Mouse (Mus musculus) cortical plate, adult 2 months (tissue): ENCODE results near the gene Slc39a11.

Source experiments
- CTCF ChIP-seq: fragments of 200-500 bp; IDR thresholded peaks from 2 replicates; pipeline ENCODE4 v1.5.1; 2011; ENCODE audit warnings: mild to moderate bottlenecking, control low read depth, low read length; ENCODE audit not compliant: insufficient read depth; ENCODE audit errors: extremely low read depth
- POLR2A ChIP-seq: fragments of 200-500 bp; IDR thresholded peaks from 2 replicates; pipeline ENCODE4 v1.6.1; 2011; ENCODE audit warnings: mild to moderate bottlenecking, low read length, control low read depth; ENCODE audit not compliant: insufficient read depth; ENCODE audit errors: extremely low read depth

DNA sequence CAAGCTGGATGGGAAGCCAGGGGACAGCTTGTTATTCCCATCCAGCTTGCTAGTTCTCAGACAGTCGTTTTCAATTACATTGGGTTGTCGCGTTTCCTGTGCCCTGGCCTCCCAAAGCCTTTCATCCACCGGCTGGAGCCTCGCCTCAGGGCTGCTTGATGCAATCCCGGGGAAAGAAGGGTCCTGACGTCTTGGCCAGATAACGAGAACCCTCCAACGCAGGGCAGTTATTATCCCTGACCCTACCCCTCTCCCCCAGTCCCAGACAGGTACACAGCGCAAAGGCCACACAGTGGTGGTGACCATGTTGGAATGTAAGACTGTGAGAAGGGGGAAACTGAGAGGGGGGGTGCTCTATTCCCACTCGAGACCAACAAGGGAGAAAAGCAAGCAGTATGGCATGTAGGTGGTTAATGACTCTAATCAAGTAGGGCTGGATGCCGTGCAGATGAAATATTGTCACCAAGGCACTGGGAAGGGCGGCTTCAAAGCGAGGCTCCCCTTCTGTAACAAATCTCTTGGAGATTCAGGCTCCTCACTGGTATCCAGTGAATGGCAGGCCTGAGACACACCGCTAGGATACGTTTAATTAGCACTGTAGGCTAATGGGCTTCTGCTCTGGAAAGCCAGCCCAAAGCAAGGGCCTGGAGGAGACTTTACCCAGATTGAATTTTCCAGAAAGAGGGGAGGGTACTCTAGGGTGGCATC lies 196.9 kb downstream of the Slc39a11 start:
- TF ChIP-seq POLR2A, result no peak
- no peak for TF ChIP-seq CTCF
